Mouse (Mus musculus) lung, postnatal 25 days (tissue): Measurements from ENCODE around the gene Cyp4f18.
"Not testable (repeated sequence)": the region's sequence is repeated elsewhere in the genome, so short reads cannot be mapped to it uniquely, and the experiment has no call there.

ENCODE experiments used
- DNase-seq: peaks from one replicate; pipeline ENCODE4 v3.0.0; 2022; ENCODE audit warnings: low spot score

The Cyp4f18 gene

DNA sequence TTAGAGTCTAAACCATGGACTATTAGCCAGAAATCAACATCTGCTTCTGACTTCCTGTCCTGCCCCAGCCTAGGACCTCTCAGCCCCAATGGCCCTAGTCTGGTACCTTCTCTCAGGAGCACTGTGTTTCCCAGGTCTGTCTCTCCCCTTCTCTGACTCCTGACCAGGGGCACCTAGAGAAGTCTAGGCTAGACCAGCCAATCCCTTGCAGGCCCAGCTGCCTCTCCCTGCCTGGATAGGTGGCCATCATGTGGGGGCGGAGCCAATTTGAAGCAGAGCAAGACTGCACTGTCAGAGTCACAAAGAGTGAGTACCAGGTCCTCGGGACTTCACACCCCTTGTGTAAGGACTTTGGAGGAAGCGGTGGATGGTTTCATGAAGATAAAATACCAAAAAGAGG lies at the start of gene Cyp4f18:
Gene Cyp4f18 (minus strand): TSS at position 154 of the 400 bp plus-strand sequence.
- peak; percentile 55 for DNase-seq

DNA sequence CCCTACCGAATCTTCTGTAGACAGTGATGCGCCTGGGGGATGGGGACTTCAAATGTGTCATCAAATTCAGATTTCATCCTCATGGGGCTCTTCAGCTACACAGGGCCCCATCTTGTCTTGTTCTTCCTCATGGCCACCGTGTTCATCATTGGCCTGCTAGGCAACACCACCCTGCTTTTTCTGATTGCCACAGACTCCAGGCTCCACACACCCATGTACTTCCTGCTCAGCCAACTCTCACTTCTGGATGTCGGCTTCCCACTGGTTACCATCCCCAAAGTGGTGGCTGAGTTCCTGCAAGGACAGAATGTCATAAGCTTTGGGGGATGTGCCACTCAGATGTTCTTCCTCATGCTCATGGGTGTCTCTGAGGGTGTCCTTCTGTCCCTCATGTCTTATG lies 48.2 kb upstream of the Cyp4f18 start:
- DNase-seq = not testable (repeated sequence)

DNA sequence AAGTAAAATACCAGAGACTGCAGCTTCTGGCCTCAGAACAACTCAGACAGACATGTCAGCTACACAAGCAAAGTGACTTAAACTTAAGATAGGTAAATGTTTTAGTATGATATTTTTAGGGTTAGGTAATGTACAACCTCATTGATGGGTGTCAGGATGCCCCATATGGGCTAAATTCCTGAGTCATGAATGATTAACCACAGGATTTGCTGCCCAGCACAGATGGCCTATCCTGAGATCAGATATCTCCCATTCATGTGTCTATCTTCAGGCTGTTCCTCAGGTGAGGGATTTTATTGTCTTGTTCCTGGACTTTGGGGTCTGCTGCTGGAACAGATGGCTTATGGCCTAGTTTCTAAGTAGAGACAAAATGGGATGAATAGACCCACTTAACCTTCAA lies 45.2 kb upstream of the Cyp4f18 start:
- not testable (repeated sequence) for DNase-seq

DNA sequence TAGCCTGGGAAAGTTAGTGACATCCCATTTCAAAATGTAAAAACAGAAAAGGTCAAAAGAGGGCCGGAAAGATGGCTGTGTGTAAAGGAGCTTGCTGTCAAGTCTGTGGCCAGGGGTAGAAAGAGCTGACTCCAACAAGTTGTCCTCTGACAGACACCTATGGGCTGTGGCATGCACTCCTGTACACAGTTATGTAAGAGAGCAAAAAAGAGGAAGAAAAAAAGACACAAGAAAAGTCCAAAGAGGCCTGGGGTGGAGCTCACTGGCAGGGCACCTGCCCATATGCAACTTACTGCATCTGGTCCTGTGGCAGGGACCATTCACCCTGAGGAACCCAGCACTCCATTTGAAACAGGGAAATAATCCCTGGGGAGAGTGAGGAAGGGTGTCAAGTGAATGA lies 33.1 kb upstream of the Cyp4f18 start:
- no peak for DNase-seq

DNA sequence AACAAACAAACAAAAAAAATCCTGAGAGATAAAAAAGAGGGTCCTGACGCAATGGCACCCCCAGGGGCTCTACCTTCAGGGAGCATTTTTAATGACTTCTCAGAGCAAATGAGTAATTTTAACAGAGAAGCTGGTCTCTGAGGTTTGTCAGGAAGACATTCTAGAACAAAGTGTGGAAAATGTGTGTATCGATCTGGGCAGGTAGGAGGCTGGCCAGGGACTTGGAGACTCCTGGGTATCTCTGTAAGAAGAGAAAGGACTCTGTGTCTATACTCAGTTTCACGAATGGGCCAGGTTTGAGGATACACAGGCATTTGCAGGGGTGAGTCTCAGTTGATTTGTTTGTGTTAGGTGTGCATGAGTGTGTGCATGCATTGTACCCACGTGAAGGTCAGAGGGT lies 31.5 kb upstream of the Cyp4f18 start, which contains the start of gene Olfr372:
Gene Olfr372 (plus strand): TSS at position 301 of the 400 bp plus-strand sequence.
- not testable (repeated sequence) for DNase-seq

DNA sequence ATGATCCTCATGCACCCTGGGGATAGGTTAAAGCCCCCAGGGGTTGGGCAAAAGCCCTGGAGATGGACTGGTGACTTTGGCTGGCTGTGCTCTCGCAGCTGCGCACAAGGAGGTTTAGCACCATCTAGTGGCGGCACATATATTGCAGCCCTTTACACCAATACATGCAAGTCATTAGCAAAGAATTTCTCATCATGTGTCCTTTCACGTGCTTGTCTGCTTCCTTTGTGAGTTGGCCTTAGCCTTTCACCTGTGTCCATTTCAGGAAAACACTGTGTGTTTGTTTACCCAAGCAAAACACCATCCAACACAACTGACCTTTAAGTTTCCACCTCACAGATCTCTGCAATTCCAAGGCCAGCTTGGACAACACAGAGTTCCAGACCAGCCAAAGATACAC lies 23.5 kb upstream of the Cyp4f18 start:
- DNase-seq = peak; percentile 43

DNA sequence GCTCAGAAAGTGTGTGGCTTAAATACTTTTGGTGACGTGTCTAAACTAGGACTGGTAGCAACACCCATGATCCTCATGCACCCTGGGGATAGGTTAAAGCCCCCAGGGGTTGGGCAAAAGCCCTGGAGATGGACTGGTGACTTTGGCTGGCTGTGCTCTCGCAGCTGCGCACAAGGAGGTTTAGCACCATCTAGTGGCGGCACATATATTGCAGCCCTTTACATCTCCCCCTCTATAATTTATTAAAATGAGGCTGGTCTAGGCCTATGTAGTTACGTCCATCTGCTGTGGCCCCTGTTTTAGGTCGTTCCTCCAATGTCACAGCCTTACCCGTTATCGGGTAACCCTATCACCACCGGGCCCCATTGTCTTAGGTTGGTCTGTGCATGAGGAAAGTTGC lies 15.5 kb upstream of the Cyp4f18 start:
- DNase-seq = peak; percentile 45

DNA sequence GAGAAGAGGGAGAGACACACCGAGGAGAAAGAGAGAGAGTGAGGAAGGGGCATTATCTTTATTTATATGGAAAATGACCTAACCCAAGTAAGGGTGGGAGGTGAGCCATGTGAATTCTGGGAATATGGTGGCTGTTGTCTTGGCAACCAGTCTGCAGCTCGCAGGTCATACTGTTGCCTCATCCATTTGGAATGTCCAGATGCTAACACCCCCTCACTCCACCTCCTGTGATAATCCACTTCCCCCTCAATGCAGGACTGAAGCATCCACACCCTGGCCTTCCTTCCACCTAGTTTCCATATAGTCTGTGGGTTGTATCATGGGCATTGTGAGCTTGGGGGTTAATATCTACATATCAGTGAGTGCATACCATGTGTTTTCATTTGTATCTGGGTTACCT lies 10.4 kb upstream of the Cyp4f18 start:
- DNase-seq = no peak

DNA sequence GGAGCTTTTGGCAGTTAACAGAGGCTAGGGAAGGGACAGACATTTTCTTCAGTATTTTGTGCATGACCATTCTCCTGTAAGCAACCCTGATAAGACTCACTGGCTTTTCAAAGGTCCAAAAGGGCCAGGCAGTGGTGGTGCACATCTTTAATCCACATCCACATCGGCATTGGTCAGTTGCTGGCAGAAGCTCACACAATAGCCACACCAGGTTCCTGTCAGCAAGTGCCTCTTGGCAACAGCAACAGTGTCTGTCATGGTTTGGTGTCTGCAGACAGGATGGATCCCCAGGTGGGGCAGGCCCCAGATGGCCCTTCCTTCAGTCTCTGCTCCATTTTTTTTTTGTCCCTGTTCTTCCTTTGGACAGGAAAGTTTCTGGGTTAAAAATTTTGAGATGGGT lies 9.6 kb upstream of the Cyp4f18 start:
- DNase-seq = not testable (repeated sequence)

DNA sequence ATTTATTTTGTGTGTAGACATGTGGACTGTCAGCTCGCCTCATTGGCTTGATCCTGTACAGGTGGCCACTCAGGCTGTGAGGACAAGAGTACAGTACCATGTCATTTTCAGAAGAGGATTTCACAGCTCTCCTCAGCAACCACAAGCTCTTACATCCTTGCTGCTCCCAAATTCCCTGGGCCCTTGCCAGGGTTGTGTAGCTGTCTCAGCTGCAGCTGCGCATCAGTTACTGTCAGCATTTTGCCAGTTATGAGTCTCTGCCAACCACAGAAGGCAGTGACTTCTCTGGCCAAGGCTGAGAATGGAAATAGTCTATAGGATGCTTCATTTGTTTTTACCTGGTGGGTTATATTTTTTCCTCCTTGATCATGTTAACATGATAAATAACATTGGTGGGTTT lies 8.7 kb upstream of the Cyp4f18 start:
- no peak for DNase-seq

DNA sequence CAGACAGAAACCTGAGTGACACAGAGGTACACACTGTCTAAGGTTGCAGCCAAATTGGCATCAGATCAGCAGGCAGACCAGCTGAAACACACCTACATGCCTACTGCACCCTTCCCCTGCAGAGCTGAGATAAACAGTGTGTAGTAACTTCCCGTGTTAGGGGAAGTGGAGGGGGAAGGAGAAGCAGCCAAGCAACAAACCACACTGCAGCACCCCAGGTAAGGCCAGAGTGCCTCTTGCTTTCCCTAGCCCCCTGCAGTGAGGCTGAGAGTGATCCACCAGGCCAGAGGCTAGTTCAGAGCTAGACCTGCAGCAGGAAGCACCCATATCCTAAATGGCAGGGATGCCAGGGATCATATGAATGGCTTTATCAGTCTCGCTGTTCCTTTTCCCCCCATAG lies 7.9 kb upstream of the Cyp4f18 start:
- not testable (repeated sequence) for DNase-seq

DNA sequence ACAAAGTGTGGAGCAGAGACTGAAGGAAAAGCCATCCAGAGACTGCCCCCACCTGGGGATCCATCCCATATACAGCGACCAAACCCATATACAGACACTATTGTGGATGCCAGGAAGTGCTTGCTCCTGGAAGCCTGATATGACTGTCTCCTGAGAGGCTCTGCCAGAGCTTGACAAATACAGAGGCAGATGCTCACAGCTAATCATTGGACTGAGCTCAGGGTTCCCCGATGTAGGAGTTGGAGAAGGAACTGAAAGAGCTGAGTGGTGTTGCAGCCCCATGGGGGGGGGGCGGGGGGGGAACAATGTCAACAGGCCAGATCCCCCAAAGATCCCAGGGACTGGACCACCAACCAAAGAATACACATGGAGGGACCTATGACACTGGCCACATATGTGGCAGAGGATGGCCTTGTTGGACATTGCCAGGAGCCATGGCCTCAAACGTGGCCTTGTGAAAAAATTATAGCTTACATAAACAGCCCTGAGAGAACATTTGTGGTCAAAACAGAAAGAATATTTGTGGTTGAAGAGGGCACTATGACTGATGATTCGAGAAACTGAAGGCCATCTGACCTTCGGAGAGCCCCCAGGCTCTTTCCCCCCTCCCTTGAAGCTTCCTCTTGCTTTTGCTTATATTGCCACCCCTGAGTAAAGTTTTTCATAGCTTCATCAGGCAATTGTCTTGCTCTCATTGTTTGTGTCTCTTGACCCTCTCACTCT lies 4.2 kb upstream of the Cyp4f18 start:
- DNase-seq = peak; percentile 30

DNA sequence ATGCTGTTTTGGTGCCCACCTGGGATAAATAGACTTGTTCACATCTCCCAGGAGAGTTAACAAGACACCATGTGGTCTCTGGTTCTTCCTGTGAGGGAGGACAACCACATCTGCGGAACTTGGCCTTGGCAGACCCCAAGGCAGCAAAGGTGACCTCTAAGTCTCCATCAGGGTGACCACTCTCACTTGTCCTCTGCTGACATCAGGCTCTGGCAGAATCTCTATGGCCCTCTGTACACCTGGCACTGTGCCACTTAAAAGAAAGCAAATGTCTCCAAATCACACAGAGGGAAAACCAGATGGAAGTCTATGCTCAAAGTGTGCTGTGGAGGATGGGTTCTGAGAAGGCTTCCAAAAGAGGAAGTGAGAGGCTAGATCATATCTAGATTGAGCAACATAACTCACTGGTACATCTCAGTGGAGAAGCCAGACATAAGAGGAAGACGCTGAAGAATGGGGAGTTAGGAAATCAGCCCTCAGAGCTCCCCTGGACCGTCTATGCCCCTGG lies 1.2 kb downstream of the Cyp4f18 start:
- DNase-seq = peak; percentile 78

DNA sequence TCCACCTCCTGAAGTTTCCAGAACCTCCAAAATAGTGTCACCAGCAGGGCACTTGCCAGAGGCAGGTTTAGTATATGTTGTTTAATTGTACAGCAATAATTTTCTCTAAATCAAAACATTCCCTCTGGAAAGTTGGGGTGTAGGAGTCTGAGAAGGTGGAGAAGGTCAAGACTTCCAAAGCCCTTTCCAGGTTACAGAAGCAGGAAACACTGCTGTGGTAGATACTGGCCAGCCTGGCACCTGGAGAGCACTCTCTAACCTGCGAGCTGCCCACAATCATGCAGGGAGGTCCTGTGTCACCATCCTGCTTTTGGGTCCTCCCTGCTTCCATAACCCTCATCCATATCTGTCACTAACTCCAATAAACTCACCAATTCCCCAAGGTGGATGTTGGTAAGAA lies 2.7 kb downstream of the Cyp4f18 start:
- no peak for DNase-seq

DNA sequence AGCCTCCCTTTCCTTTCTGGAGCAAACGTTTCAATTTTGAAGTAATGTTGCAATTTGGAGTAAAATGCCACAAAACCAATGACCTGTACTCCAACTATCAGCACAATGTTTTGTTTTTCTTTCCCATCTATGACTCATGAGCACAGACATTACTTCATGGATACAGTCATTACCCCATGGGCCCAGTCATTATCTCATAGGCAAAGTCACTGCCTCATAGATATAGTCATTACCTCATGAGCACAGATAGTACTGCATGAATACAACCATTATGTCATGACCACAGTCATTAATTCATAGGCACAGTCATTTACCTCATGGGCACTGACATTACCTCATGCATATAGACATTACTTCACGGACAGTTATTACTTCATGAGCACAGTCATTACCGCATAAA lies 3.5 kb downstream of the Cyp4f18 start:
- no peak for DNase-seq

DNA sequence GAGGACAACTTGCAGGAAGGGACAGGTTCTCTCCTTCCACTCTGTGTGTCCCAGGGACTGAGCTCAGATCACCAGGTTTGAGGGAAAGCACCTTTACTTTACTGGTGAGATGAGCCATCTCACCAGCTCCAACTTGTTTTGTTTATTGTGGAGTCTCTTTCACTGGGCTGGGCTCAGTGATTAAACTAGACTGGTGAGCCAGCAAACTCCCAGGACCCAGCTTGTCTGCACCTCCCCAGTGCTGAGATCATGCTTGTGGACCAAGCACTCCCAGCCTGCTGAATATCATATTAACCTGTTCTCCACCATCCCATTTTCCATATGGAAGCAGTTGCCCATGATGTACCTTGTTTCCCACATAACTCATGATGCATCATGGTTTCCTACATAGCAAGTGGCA lies 6.5 kb downstream of the Cyp4f18 start:
- no peak for DNase-seq

DNA sequence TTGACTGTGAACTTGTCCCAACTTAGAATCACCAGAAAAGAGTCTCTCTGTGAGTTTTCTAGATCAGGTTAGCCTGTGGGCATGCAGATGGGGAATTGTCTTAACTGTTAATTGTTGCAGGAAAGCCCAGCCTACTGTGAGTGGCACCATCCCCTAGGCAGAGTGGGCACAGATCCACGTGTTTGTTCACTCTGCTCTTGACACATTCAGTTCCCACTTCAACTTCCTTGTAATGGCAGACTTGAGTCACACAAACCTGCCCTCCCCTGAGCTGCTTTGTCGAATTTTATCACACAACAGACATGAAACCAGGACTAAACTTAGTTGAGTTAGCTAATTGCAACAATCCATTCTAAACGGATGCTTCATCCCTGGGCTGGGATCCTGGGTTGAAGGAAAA lies 9.2 kb downstream of the Cyp4f18 start:
- no peak for DNase-seq

DNA sequence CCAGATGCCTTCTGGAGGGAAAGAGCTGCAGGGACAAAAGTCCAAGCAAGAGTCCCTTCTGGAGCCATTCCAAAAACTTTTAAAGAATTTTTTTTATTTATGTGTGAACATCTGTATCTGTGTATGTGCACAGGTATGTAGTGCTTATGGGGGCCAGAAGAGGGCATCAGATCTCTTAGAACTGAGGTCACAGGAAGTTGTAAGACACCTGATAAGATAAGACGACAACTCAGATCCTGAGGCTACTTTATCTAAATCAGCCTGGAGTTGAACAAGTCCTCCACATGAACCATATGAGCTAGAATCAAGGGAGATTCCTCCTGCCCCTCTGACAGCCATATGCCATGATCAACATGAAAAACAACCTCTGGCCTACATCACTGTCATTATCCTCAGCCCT lies 10.0 kb downstream of the Cyp4f18 start:
- no peak for DNase-seq

DNA sequence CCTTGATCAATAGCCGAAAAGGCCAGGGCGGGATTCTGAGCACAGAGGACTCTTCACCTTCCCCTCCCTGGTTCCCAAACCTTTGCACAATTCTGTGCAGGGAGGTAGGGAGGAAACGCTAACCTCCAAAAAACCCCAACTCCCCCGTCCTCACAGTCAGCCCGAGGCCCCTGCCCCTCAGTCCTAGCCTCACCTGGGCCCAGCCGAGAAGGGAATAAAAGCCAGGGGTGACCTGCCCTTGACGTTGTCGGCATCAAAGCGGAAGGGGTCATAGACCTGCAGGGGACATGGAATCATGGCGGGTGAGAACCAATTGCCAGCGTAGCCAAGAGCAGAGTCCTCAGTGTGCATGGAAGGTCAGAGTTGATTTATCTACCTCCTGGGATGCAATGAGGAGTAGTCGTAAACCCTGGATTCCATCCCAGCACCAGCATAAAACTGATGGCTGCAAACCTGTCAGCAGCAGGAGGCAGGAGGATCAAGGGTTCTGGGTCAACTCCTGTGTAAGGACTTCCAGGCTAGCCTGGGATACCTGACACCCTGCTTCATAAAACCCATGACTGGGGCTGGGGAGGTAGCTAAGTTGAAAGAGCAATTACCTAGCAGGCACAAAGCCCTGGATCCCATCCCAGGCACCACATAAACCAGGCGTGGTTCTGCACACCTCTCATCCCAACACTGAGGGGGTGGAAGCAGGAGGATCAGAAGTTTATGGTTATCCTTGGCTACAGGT lies 20.4 kb downstream of the Cyp4f18 start:
- no peak for DNase-seq

DNA sequence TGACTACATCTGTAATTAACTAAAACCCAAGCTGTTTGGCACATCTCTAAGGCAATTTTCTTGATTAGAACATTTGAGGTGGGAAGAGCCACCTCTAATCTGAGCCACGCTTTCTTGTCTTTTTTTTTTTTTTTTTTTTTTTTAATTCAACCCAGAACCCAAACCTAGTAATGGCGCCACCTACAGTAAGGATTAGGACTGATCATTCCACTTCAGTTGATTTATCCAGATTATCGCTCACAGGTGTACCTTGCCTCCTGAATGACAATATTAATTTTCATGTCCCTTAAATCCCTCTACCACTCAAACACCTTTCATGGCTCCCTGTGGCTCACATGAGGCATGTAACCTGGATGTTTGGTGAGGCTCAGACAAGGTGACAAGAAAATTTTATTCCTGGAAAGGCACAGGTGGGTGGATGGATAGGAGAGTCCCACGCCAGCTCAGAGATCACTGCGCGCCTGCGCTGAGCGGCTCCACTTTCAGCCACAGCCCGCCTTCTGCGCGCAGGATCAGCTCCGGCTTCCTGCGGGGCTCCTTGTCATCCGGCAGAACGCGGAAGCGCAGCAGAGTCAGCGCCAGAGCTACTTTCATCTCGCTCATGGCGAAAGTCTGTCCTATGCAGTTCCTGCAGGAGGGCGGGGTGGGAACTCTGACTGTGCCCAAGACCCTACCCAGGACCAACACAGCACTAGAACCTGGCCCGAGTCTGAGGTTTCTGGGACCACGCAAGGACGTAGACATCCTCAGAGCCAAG lies 21.1 kb downstream of the Cyp4f18 start:
- peak; percentile 50 for DNase-seq

DNA sequence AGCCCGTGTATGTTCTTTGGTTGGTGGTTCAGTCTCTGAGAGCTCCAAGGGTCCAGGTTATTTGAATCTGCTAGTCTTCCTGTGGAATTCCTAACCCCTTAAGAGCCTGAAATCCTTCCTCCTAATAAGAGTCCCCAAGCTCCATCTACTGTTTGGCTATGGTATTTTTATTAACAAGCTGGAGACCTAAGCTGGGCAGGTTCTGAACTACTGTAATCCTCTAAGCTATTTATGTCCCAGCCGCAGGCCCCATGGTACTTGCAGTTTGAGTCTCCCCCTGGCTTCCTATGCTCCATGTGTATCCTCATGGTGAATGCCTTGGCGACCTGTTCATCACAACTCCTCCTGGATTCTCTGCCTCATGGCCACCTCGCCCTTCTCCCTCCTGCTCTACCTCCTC lies 24.8 kb downstream of the Cyp4f18 start:
- no peak for DNase-seq

DNA sequence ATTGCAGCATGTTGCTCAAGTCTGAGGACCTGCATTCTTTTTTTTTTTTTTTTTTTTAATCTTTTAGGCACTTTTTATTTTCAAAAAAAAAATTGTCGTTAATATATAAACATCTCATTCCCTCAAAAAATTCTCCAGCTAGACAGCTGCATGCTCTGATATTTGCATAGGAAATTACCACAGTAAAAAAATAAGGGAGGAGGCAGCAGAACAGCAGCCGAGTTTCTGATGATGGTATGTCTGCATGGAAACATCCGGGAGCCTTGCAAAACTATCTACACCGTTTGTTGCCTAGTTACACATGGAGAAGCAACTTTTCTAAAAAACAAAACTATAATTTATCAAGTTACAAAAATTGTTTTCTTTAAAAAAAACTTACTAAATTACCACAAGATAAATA lies 28.0 kb downstream of the Cyp4f18 start:
- no peak for DNase-seq

DNA sequence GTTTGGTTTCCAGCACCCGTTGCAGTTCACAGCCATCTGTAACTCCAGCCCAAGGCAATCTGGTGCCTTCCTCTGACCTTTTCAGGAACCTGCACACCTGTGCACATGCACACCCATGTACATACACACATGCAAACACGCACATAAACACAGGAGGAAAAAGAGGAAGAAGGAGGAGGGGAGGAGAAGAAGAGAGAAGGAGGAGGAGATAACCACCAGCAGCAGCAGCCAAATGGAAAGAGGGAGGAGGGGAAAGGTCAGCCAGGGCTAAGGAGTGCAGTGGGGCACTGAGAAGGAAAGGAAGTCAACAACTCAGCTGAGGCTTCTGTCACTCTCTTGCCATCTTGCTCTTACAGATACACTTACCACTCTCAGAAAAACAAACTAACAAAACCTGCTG lies 28.4 kb downstream of the Cyp4f18 start:
- DNase-seq = no peak
